Comparison of ENCODE assay signal across 8 mouse cellular contexts in the genomic region with DNA sequence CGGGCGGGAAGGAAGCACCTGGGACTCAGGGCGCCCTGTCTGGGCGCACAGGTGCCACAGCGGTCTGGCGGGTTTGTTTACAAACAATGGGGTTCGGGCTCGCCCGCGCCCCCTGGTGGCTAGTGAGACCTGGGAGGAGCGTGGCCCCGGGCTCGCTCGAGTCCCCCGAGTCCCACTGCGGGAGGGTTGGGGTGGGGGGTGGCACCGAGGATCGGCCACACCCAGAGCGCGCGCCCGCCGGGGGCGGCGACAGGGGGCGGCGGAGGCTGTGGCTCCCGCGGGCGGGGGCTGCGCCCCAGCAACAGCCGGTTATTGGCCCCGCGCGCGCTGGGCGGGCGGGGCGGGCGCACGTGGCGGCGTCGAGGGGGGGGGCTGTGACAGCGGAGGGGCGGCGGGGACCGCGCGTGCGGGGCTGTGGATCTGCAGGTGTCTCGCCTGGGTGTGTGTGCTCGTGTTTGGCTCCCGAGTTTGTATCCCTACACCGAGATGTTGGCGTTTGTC. TPM values are rescaled to one million over a fixed set of nuclear protein-coding genes. Genes with fewer than 3 reads are reported as not detected.
A peak's percentile ranks its signal among the peaks of the same experiment; 100 is the strongest.
DNase-seq lines count a peak whose midpoint lies in the region; ATAC-seq and TF ChIP-seq lines count a peak whose summit lies in the region.

No protein-coding gene starts in this region.

- H3K36me3 ChIP-seq in C2C12 (ENCODE audit: control insufficient read depth, insufficient read depth), result no peaks in the 10 kb centered on the region
- no peaks in the 10 kb centered on the region for H3K36me3 ChIP-seq in embryonic facial prominence, embryonic 13.5 days
- no peaks in the 10 kb centered on the region for H3K36me3 ChIP-seq in liver, adult 2 months (ENCODE audit: control insufficient read depth, insufficient read depth, low read length)
- no peaks in the 10 kb centered on the region for H3K36me3 ChIP-seq in splenic B cell, adult 2 months (ENCODE audit: control insufficient read depth, insufficient read depth, low read length, poor library complexity, severe bottlenecking)

- H3ac ChIP-seq in C2C12 (ENCODE audit: control insufficient read depth, insufficient read length, low read depth), result peak overlapping the region; percentile 63

- H3K4me2 ChIP-seq in embryonic facial prominence, embryonic 13.5 days, result peak overlapping the region; percentile 99

- peaks cover 55% of the 10 kb centered on the region for H3K4me1 ChIP-seq in embryonic facial prominence, embryonic 13.5 days
- peaks cover 17% of the 10 kb centered on the region for H3K4me1 ChIP-seq in liver, adult 2 months (ENCODE audit: control insufficient read depth, insufficient read depth, low read length)

- ATAC-seq in embryonic facial prominence, embryonic 13.5 days (ENCODE audit: insufficient number of reproducible peaks, insufficient read depth, low FRiP score, low TSS enrichment, low read depth), result no peak
- ATAC-seq in monocyte, adult 5-6 weeks (replicated peaks; ENCODE audit: insufficient number of reproducible peaks, low FRiP score, low TSS enrichment, poor library complexity, severe bottlenecking), result peak; percentile 18; the same call in 1 of the 2 replicates

- peaks cover 11% of the 10 kb centered on the region for H3K79me2 ChIP-seq in C2C12 (ENCODE audit: control insufficient read depth, insufficient read depth)
- peaks cover 5% of the 10 kb centered on the region; the same call in 1 of the 2 replicates for H3K79me2 ChIP-seq in liver, adult 2 months (ENCODE audit: control insufficient read depth, insufficient read depth, low read length)

- no peaks in the 10 kb centered on the region for H3K9me3 ChIP-seq in embryonic facial prominence, embryonic 13.5 days

- peak overlapping the region; percentile 46 for H3K4me3 ChIP-seq in C2C12 (ENCODE audit: insufficient read depth, poor library complexity, severe bottlenecking)
- peak overlapping the region; percentile 68 for H3K4me3 ChIP-seq in embryonic facial prominence, embryonic 13.5 days
- peak overlapping the region; percentile 84 for H3K4me3 ChIP-seq in liver, adult 2 months (ENCODE audit: insufficient read depth, low read depth, low read length)

- TF ChIP-seq CTCF in C2C12 (IDR thresholded peaks at IDR 0.05; ENCODE audit: control insufficient read depth, insufficient read depth, insufficient read length), result peak; percentile 85
- TF ChIP-seq CTCF in liver, adult 2 months (IDR thresholded peaks at IDR 0.05; ENCODE audit: low read depth, low read length), result peak; percentile 77

- DNase-seq in adrenal gland, postnatal 4 days (ENCODE audit: low spot score in 2 of 2), result peak; percentile 52 to 70
- peak; percentile 81 for DNase-seq in heart, adult 8-10 months (ENCODE audit: low spot score)
- peak; percentile 67 to 76 for DNase-seq in kidney, adult 8-10 months
- peak; percentile 78 for DNase-seq in liver, adult 2 months (ENCODE audit: extremely low read depth, low read depth, low spot score)
- peak; percentile 91 for DNase-seq in splenic B cell, adult 2 months (ENCODE audit: low read depth, low spot score)

- 0% methylated on average over 50 of the region's 56 CpGs for WGBS in embryonic facial prominence, embryonic 13.5 days
- WGBS in liver, adult 2 months, result under 1% methylated on average over 51 of the region's 56 CpGs

- H3K27me3 ChIP-seq in C2C12 (ENCODE audit: control insufficient read depth, insufficient read depth, insufficient read length), result no peaks in the 10 kb centered on the region
- H3K27me3 ChIP-seq in embryonic facial prominence, embryonic 13.5 days, result peaks cover 35% of the 10 kb centered on the region
- no peaks in the 10 kb centered on the region for H3K27me3 ChIP-seq in liver, adult 2 months (ENCODE audit: control insufficient read depth, insufficient read depth, low read length)
- H3K27me3 ChIP-seq in splenic B cell, adult 2 months (ENCODE audit: control insufficient read depth, insufficient read depth, low read length, poor library complexity, severe bottlenecking), result no peaks in the 10 kb centered on the region

- 0 out of 2 replicates have a peak, but pooled peaks have one; percentile 58 for TF ChIP-seq POLR2A in liver, adult 2 months (IDR thresholded peaks at IDR 0.05; ENCODE audit: extremely low read depth, insufficient read depth, low read length)

- H3K9ac ChIP-seq in embryonic facial prominence, embryonic 13.5 days, result peak overlapping the region; percentile 71
- H3K9ac ChIP-seq in liver, adult 2 months (ENCODE audit: low read depth, low read length), result peak overlapping the region; percentile 95

- H3K79me3 ChIP-seq in C2C12 (ENCODE audit: low read depth), result no peaks in the 10 kb centered on the region

- H3K27ac ChIP-seq in embryonic facial prominence, embryonic 13.5 days, result peak overlapping the region; percentile 48; the same call in 1 of the 2 replicates
- H3K27ac ChIP-seq in liver, adult 2 months (replicated peaks; ENCODE audit: insufficient read depth, low read depth, low read length), result peak overlapping the region; percentile 89

TF ChIP-seq in C2C12, 6 proteins besides CTCF, POLR2A, EP300 and RAD21:
- TF ChIP-seq MYOD1 (IDR thresholded peaks at IDR 0.05; ENCODE audit: control insufficient read depth, insufficient read length, low read depth), result no peak
- no peak for TF ChIP-seq USF1 (IDR thresholded peaks at IDR 0.05; ENCODE audit: low read depth)
- TF ChIP-seq MYOG (IDR thresholded peaks at IDR 0.05; ENCODE audit: control insufficient read depth, extremely low read depth, insufficient read length), result no peak
- TF ChIP-seq FOSL1 (IDR thresholded peaks at IDR 0.05; ENCODE audit: insufficient read depth, low read length, poor library complexity, severe bottlenecking), result no peak
- TF ChIP-seq CEBPB (IDR thresholded peaks at IDR 0.05; ENCODE audit: low read depth), result no peak
- TF ChIP-seq MAX (IDR thresholded peaks at IDR 0.05), result no peak

RNA-seq across cellular contexts. Expression of a gene that starts 1.9 kb away (rescaled TPM):
- 6.6 TPM for polyA plus RNA-seq in C2C12 (2012; fragmentation: generic; extraction: Trizol)
- 1 to 10 TPM; 9.6 to 9.9 TPM for total RNA-seq in adrenal gland, postnatal 4 days (2021)
- polyA plus RNA-seq in embryonic facial prominence, embryonic 13.5 days (2015; fragmentation: Nextera tagmentation; extraction: Ambion mirVana), result 4.8 and 5.2 TPM in 2 replicates
- 1 to 10 TPM; 2.8 to 5.1 (median 4.4) TPM for total RNA-seq in heart, adult 8-10 months (2022)
- 6.0 and 7.2 TPM in 2 replicates for total RNA-seq in liver, adult 2 months (2014; rRNA removed)
- polyA plus RNA-seq in liver, adult 2 months (2012; rRNA removed), result 15.2 and 27.9 TPM in 2 replicates
- total RNA-seq in monocyte, adult 5-6 weeks (2017), result 26.4 to 30.9 TPM (median 30.1 TPM) in 3 replicates

RNA-seq across cellular contexts. Expression of a gene that starts 23.5 kb away (rescaled TPM):
- polyA plus RNA-seq in C2C12 (2012; fragmentation: generic; extraction: Trizol), result 52.2 TPM
- total RNA-seq in adrenal gland, postnatal 4 days (2021), result 100 to 1,000 TPM; 103 to 116 TPM
- 31.0 and 32.9 TPM in 2 replicates for polyA plus RNA-seq in embryonic facial prominence, embryonic 13.5 days (2015; fragmentation: Nextera tagmentation; extraction: Ambion mirVana)
- total RNA-seq in heart, adult 8-10 months (2022), result 10 to 100 TPM; 33.2 to 48.1 (median 38.1) TPM
- total RNA-seq in liver, adult 2 months (2014; rRNA removed), result 14.4 and 20.7 TPM in 2 replicates
- 10.7 and 16.2 TPM in 2 replicates for polyA plus RNA-seq in liver, adult 2 months (2012; rRNA removed)
- total RNA-seq in monocyte, adult 5-6 weeks (2017), result 231 to 284 TPM (median 256 TPM) in 3 replicates

RNA-seq across cellular contexts. Expression of a gene that starts 36.7 kb away (rescaled TPM):
- 11.7 TPM for polyA plus RNA-seq in C2C12 (2012; fragmentation: generic; extraction: Trizol)
- total RNA-seq in adrenal gland, postnatal 4 days (2021), result 10 to 100 TPM; 35.6 to 41.5 TPM
- polyA plus RNA-seq in embryonic facial prominence, embryonic 13.5 days (2015; fragmentation: Nextera tagmentation; extraction: Ambion mirVana), result 23.9 and 24.3 TPM in 2 replicates
- 10 to 100 TPM; 12.3 to 18.1 (median 14.4) TPM for total RNA-seq in heart, adult 8-10 months (2022)
- total RNA-seq in liver, adult 2 months (2014; rRNA removed), result 1.9 and 2.8 TPM in 2 replicates
- 8.0 and 8.8 TPM in 2 replicates for polyA plus RNA-seq in liver, adult 2 months (2012; rRNA removed)
- total RNA-seq in monocyte, adult 5-6 weeks (2017), result 9.4 to 16.4 TPM (median 12.3 TPM) in 3 replicates

RNA-seq across cellular contexts. Expression of a gene that starts 50.7 kb away (rescaled TPM):
- polyA plus RNA-seq in C2C12 (2012; fragmentation: generic; extraction: Trizol), result 0.02 TPM
- 1 to 10 TPM; 4.8 to 6.2 TPM for total RNA-seq in adrenal gland, postnatal 4 days (2021)
- 1.4 and 1.5 TPM in 2 replicates for polyA plus RNA-seq in embryonic facial prominence, embryonic 13.5 days (2015; fragmentation: Nextera tagmentation; extraction: Ambion mirVana)
- total RNA-seq in heart, adult 8-10 months (2022), result 1 to 10 TPM; 4.1 to 5.5 (median 5.1) TPM
- 0.46 and 0.47 TPM in 2 replicates for total RNA-seq in liver, adult 2 months (2014; rRNA removed)
- 0.88 and 1.3 TPM in 2 replicates for polyA plus RNA-seq in liver, adult 2 months (2012; rRNA removed)
- total RNA-seq in monocyte, adult 5-6 weeks (2017), result 11.2 to 17.0 TPM (median 13.7 TPM) in 3 replicates
